Mouse (Mus musculus) erythroblast, embryonic 14.5 days (primary cell): Measurements from ENCODE around the gene Pjvk. TPM values are rescaled to one million over a fixed set of nuclear protein-coding genes. Genes with fewer than 3 reads are reported as not detected.

Source experiments
- H3K27me3 ChIP-seq: 2 replicates; pipeline ENCODE4 v1.6.1; 2012; ENCODE audit warnings: inconsistent platforms; ENCODE audit not compliant: control insufficient read depth
- H3K36me3 ChIP-seq: 2 replicates; pipeline ENCODE4 v1.6.1; 2012; ENCODE audit warnings: mild to moderate bottlenecking, inconsistent platforms; ENCODE audit not compliant: control insufficient read depth
- H3K4me1 ChIP-seq: 2 replicates; pipeline ENCODE4 v1.6.1; 2012; ENCODE audit warnings: inconsistent platforms; ENCODE audit not compliant: control insufficient read depth
- H3K4me3 ChIP-seq: replicated peaks from 2 replicates; pipeline ENCODE3; 2012; ENCODE audit warnings: moderate library complexity, mild to moderate bottlenecking, inconsistent platforms
- H3K9me3 ChIP-seq: 2 replicates; pipeline ENCODE4 v1.6.1; 2012; ENCODE audit warnings: low read length, inconsistent platforms, mixed read lengths; ENCODE audit not compliant: control insufficient read depth
- GATA1 ChIP-seq: IDR thresholded peaks from 2 replicates; pipeline ENCODE4 v1.6.1; 2012; ENCODE audit warnings: low read length, inconsistent platforms, mixed read lengths
- TAL1 ChIP-seq: IDR thresholded peaks from 3 replicates; pipeline ENCODE4 v1.6.1; 2012; ENCODE audit warnings: low read length, inconsistent platforms, mixed read lengths
- polyA plus RNA-seq: library from polyadenylated mRNA; stranded (reverse); fragments of >175 nt; gene quantifications from 2 replicates; pipeline ENCODE4 v1.2.3, GENCODE M21; 2012

Pjvk gene
- polyA plus RNA-seq, 1 experiment = not detected

DNA sequence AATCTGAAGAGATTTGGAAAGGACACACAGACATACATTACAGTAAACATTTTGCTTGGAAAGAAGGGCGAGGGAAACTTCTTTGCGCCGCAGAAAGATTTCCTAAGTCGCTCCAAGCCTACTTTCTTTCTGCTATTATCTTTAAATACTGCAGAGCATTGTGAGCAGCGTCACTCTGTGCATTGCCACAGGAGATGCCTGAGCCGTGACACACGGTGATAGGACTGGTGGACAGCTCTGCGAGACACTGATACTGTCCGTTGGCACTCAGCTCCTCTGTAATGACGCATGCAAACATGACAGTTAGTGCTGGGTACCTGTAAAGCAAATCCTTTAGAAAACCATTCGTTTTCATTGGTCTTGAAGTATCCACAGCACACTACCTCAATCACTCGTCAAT lies 18.0 kb upstream of the Pjvk start:
- peaks cover 3% of the 10 kb centered on the region for H3K9me3 ChIP-seq
- H3K27me3 ChIP-seq = no peaks in the 10 kb centered on the region
- no peak overlapping the region for H3K4me3 ChIP-seq
- no peak for TF ChIP-seq TAL1
- no peak for TF ChIP-seq GATA1
- H3K36me3 ChIP-seq = no peaks in the 10 kb centered on the region; the same call in 1 of the 2 replicates
- no peaks in the 10 kb centered on the region for H3K4me1 ChIP-seq

DNA sequence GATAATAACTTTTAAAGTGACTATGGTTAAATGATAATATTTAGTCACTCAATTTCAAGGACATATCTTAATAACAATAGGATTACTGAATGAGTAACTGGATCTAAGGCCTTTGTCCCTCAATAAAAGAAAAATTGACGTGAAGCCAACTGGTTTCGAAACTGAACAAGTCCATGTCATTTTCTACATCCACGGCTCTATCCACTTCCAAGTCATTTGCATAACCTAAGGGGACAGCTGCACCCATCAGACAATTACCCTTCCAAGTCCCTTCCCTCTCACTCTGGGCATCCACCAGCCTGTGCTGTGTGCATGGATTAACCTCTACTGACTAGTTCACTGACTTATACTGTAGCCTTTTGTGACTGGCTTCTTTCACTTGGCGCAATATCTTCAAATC lies 16.7 kb upstream of the Pjvk start:
- TF ChIP-seq TAL1 = no peak
- no peak for TF ChIP-seq GATA1
- Histone ChIP-seq H3K9me3 (no peaks in the 10 kb centered on the region), H3K4me1 (no peaks in the 10 kb centered on the region), H3K27me3 (no peaks in the 10 kb centered on the region), H3K4me3 (no peak overlapping the region), H3K36me3 (no peaks in the 10 kb centered on the region; the same call in 1 of the 2 replicates)

DNA sequence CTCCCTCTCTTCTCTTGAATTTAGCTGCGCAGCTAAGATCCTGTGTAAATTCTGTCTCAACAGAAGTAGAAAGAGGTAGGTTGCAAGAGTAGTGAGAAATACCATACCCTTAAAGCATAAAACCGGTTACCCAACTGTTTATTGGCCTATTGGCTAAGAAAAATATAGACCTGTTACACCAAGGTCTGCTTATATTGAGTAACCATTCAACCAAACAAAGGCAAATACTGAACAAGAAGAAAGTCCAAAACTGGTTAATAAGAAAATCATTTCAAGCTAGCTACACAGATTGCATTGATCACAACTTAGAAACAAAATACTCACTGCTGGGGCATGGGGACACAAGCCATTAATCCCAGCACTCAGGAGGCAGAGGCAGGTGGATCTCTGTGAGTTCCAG lies 8.6 kb upstream of the Pjvk start:
- H3K9me3 ChIP-seq = no peaks in the 10 kb centered on the region
- no peak for TF ChIP-seq GATA1
- TF ChIP-seq TAL1 = no peak
- H3K36me3 ChIP-seq = no peaks in the 10 kb centered on the region; the same call in 1 of the 2 replicates
- no peak overlapping the region for H3K4me3 ChIP-seq
- no peaks in the 10 kb centered on the region for H3K27me3 ChIP-seq
- peaks cover 6% of the 10 kb centered on the region; the same call in 1 of the 2 replicates for H3K4me1 ChIP-seq

DNA sequence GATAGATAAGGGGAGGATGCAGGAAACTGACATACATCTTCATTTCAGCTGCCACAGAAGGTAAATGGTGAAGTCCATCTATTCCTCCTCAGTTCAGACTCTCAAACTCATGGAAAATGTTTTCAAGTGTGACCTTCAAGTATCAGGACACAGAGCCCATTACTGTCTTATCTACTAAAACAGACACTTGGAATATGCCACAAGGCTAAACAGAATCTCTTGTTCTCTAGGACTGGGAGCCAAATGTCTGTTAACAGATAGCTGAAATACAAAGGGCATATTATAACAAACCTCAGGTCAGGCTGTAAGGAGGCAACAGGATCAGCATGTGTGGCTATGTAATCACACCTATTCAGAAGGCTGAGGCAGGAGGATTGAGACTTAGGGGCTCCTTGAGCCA lies 4.5 kb upstream of the Pjvk start:
- TF ChIP-seq GATA1 = no peak
- no peak for TF ChIP-seq TAL1
- Histone ChIP-seq H3K36me3 (no peaks in the 10 kb centered on the region; the same call in 1 of the 2 replicates), H3K4me1 (peaks cover 25% of the 10 kb centered on the region), H3K27me3 (no peaks in the 10 kb centered on the region), H3K9me3 (no peaks in the 10 kb centered on the region), H3K4me3 (no peak overlapping the region)

DNA sequence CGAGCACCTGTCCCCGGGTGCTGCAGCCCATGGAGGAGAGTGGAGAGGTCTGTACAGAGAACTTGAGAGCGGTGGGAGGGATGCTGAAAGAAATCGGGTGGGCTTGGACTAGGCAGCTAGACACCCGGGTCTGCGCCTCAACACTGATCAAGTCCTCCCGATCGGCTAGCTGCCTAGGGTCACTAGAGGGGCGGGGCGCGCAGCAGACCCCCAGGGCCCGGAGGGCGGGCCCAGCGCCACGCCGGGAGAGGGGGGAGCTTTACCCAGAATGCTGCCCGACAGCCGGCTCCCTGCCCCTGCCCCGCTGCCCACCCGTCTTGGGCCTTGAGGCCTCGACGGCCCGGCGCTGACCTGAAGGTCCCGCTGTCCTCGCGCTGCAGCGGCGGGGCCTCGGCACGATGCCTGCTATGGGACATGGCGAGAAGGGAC lies 821 bp upstream of the Pjvk start:
- Histone ChIP-seq H3K27me3 (no peaks in the 10 kb centered on the region), H3K36me3 (no peaks in the 10 kb centered on the region), H3K4me3 (peak overlapping the region; percentile 69), H3K4me1 (peaks cover 26% of the 10 kb centered on the region), H3K9me3 (no peaks in the 10 kb centered on the region)
- TF ChIP-seq GATA1 (no peak), TAL1 (no peak)

DNA sequence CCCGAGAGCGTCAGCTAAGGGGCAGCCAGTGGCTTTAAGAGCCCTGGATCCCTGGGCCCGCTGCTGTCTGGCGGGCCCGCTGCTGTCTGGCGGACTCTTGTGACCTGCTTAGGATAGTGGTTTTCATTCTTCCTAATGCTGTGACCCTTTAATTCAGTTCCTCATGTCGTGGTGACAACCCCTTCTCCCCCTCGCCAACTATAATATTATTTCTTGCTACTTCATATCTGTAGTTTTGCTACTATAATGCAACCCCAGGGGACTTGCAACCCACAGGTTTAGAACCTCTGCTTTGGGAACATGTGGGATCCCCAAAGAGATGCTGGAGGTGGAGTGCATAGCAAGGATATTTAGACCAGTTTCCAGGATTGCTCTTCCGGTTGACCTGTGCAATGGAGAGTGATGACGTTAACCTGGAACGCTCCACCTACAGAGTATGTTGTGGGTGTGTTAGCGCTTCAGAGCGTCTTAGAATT lies 428 bp downstream of the Pjvk start:
- Histone ChIP-seq H3K4me3 (peak overlapping the region; percentile 69), H3K27me3 (no peaks in the 10 kb centered on the region), H3K4me1 (peaks cover 24% of the 10 kb centered on the region), H3K9me3 (no peaks in the 10 kb centered on the region; the same call in 1 of the 2 replicates), H3K36me3 (no peaks in the 10 kb centered on the region)
- no peak for TF ChIP-seq GATA1
- no peak for TF ChIP-seq TAL1

DNA sequence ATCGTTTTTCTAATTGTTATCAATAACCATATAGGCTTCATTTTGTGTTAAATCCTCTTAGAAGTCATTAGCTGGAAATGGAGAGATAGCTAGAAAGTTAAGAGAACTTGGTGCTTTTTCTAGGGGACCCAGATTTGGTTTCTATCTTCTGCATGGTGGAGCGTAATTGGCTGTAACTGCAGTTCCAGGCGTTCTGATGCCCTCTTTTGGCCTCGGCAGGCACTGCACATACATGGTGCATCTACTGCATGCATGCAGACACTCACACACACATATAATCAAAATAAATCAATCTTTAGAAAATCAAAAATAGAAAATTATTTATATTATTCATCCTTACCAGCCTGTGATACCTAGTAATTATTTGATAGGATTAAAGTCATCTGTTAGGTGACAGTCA lies 4.8 kb downstream of the Pjvk start:
- Histone ChIP-seq H3K4me1 (peaks cover 8% of the 10 kb centered on the region), H3K9me3 (no peaks in the 10 kb centered on the region; the same call in 1 of the 2 replicates)
- TF ChIP-seq TAL1 (no peak), GATA1 (no peak)

DNA sequence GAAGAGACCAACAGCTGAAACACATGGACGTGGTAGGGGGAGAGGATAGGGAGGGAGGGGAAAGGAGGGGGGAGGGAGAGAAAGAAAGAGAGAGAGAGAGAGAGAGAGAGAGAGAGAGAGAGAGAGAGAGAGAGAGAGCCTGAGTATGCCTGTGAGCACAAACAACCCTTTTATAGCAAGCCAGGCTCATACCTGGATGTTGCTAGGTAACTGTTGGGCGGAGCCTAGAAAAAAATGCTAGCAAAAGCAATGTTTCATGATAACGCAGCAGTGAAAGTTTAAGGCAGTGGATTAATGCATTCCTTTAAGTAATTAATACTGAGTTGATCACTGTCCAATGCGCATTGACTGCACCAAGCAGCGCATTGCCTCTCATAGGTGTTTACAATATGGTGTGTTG lies 6.4 kb downstream of the Pjvk start:
- H3K27me3 ChIP-seq = no peaks in the 10 kb centered on the region; the same call in 1 of the 2 replicates
- TF ChIP-seq GATA1 (no peak), TAL1 (no peak)
- no peak overlapping the region for H3K4me3 ChIP-seq
- no peaks in the 10 kb centered on the region for H3K4me1 ChIP-seq
- H3K36me3 ChIP-seq = no peaks in the 10 kb centered on the region
- H3K9me3 ChIP-seq = no peaks in the 10 kb centered on the region; the same call in 1 of the 2 replicates

More for the DNA sequence above, 4.8 kb downstream of the Pjvk start:
- H3K4me3 ChIP-seq = no peak overlapping the region
- no peaks in the 10 kb centered on the region for H3K27me3 ChIP-seq
- H3K36me3 ChIP-seq = no peaks in the 10 kb centered on the region

DNA sequence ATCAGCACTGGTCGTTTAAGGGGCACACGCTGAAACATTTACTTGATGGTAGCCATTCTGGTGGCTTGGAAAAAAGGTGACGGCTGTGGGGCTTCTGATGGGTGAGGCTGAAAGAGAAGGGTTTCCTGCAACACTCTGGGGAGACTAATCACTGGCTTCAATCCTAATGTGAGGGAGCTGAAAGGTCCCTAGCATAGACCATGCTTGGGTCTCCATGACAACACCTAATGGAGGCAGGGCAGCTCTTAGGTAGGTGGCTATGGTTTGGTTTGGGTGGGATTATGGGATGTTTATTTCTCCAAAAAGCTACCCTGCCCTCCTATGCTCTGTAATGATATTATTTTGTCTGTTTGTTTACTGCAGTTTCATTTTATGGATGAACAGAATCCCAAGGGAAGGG lies 7.2 kb downstream of the Pjvk start:
- Histone ChIP-seq H3K4me1 (no peaks in the 10 kb centered on the region), H3K9me3 (no peaks in the 10 kb centered on the region; the same call in 1 of the 2 replicates), H3K27me3 (no peaks in the 10 kb centered on the region; the same call in 1 of the 2 replicates), H3K4me3 (no peak overlapping the region), H3K36me3 (no peaks in the 10 kb centered on the region)
- no peak for TF ChIP-seq TAL1
- TF ChIP-seq GATA1 = no peak

DNA sequence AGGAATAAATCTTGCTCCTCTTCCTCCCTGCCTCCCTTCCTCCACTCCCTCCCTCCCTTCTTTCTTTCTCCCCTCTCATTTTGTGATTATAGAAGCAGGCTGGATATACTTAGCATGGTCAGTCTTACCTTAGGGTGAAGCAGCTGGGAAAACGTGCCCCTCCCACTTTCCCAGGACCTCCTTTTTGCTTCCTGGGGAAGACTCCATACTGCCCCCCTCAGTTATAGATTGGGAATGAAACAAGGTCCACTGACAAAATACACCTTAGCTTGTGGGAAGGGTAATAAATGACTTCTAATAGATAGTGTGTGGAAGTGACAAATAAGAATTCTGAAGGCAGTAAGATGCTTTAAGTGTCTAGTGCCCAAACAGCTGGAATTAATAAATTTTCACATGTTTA lies 7.7 kb downstream of the Pjvk start:
- Histone ChIP-seq H3K9me3 (no peaks in the 10 kb centered on the region; the same call in 1 of the 2 replicates), H3K36me3 (no peaks in the 10 kb centered on the region), H3K4me1 (no peaks in the 10 kb centered on the region), H3K4me3 (no peak overlapping the region), H3K27me3 (no peaks in the 10 kb centered on the region; the same call in 1 of the 2 replicates)
- no peak for TF ChIP-seq TAL1
